Mouse (Mus musculus) midbrain, embryonic 12.5 days (tissue): ENCODE measurements around the gene Mblac2. TPM values are rescaled to one million over a fixed set of nuclear protein-coding genes. Genes with fewer than 3 reads are reported as not detected.

Experiments
- ATAC-seq: fragments of 200-750 bp; cut with Nextera tagmentation; 2 replicates; pipeline ENCODE4 v1.8.0; 2017; ENCODE audit warnings: low read depth, moderate TSS enrichment, moderate library complexity; ENCODE audit not compliant: low FRiP score
- H3K27ac ChIP-seq: fragments of 300-500 bp; sonication (generic); replicated peaks from 2 replicates; pipeline ENCODE4 v1.5.1; 2016; ENCODE audit warnings: mild to moderate bottlenecking
- H3K27me3 ChIP-seq: fragments of 300-500 bp; sonication (generic); 2 replicates; pipeline ENCODE4 v1.6.1; 2016; ENCODE audit warnings: mild to moderate bottlenecking
- H3K36me3 ChIP-seq: fragments of 300-500 bp; sonication (generic); 2 replicates; pipeline ENCODE4 v1.6.1; 2016
- H3K4me1 ChIP-seq: fragments of 300-500 bp; sonication (generic); 2 replicates; pipeline ENCODE4 v1.6.1; 2016
- H3K4me2 ChIP-seq: fragments of 300-500 bp; sonication (generic); replicated peaks from 2 replicates; pipeline ENCODE4 v1.6.1; 2016; ENCODE audit warnings: mild to moderate bottlenecking, moderate library complexity
- H3K4me3 ChIP-seq: fragments of 300-500 bp; sonication (generic); 2 replicates; pipeline ENCODE4 v1.5.1; 2016; ENCODE audit warnings: mild to moderate bottlenecking
- H3K9ac ChIP-seq: fragments of 300-500 bp; sonication (generic); replicated peaks from 2 replicates; pipeline ENCODE4 v1.6.1; 2016; ENCODE audit warnings: mild to moderate bottlenecking, moderate library complexity
- H3K9me3 ChIP-seq: fragments of 300-500 bp; sonication (generic); 2 replicates; pipeline ENCODE4 v1.6.1; 2016; ENCODE audit warnings: mild to moderate bottlenecking
- WGBS: fragments of 180-500 bp; shearing (Covaris S2); methylation state at CpG from one replicate; pipeline ENCODE4 v1.1.7; 2016; 5-methylcytosine and 5-hydroxymethylcytosine counted together
- polyA plus RNA-seq: library from polyadenylated mRNA; unstranded; fragments of >200 nt; fragmentation: Nextera tagmentation; extraction: Ambion mirVana; gene quantifications from 2 replicates; pipeline ENCODE4 v1.2.1, GENCODE M21; 2016

Gene Mblac2
- polyA plus RNA-seq, 1 experiment from 2014 or later, result 7.5 TPM

- Histone ChIP-seq H3K27ac (peak overlapping the region; percentile 98), H3K4me1 (peaks cover 24% of the 10 kb centered on the region), H3K9me3 (no peaks in the 10 kb centered on the region), H3K27me3 (no peaks in the 10 kb centered on the region), H3K36me3 (peaks cover 13% of the 10 kb centered on the region), H3K9ac (peak overlapping the region; percentile 83), H3K4me2 (peak overlapping the region; percentile 66), H3K4me3 (peak overlapping the region; percentile 71)
- under 1% methylated on average over 57 of the region's 62 CpGs for WGBS
- ATAC-seq, result peak; percentile 98
Measured at GRCm38 (mm10) chr13:81783405-81784342, 72.5 kb downstream of the Mblac2 start.

- Histone ChIP-seq H3K4me2 (peak overlapping the region; percentile 21; the same call in 1 of the 2 replicates), H3K36me3 (peaks cover 29% of the 10 kb centered on the region), H3K9ac (no peak overlapping the region), H3K4me1 (peaks cover 24% of the 10 kb centered on the region), H3K9me3 (no peaks in the 10 kb centered on the region), H3K27ac (0 out of 2 replicates have a peak overlapping the region, but pooled peaks have one; percentile 35), H3K27me3 (no peaks in the 10 kb centered on the region), H3K4me3 (no peak overlapping the region)
- 72% methylated on average over 11 of the region's 11 CpGs for WGBS
- ATAC-seq, result no peak
Measured at GRCm38 (mm10) chr13:81785766-81786480, 74.8 kb downstream of the Mblac2 start.

DNA sequence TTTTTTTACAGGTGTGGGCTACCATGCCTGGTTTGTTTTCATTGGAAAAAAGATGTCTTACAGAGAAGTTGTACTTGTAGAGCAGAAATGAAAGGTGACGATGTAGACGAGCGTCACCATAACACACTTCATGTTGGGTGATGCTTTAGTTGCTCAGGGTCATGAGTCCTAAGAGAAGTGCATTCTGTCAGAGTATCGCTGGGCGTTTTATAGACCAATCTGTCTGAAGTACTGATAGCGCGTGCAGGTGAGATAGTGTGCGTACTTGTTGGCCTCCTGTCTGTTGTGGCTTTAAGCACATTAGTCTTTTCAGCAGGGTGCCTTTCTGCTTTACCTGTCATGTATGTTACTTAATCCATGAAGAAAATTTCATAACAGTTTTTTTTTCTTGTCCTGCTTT is 79.0 kb downstream of the Mblac2 start:
- Histone ChIP-seq H3K4me3 (no peak overlapping the region), H3K9ac (no peak overlapping the region), H3K9me3 (no peaks in the 10 kb centered on the region), H3K4me1 (peaks cover 8% of the 10 kb centered on the region), H3K27me3 (no peaks in the 10 kb centered on the region), H3K36me3 (peaks cover 33% of the 10 kb centered on the region), H3K27ac (no peak overlapping the region), H3K4me2 (no peak overlapping the region)
- ATAC-seq, result no peak
- 97% methylated on average over 8 of the region's 8 CpGs for WGBS

GRCm38 (mm10) chr13:81791861-81792260 is 80.7 kb downstream of the Mblac2 start:
- Histone ChIP-seq H3K36me3 (peaks cover 33% of the 10 kb centered on the region), H3K27me3 (no peaks in the 10 kb centered on the region), H3K4me1 (no peaks in the 10 kb centered on the region), H3K4me3 (no peak overlapping the region), H3K9ac (no peak overlapping the region), H3K9me3 (no peaks in the 10 kb centered on the region), H3K27ac (no peak overlapping the region), H3K4me2 (no peak overlapping the region)
- WGBS, result 92% methylated on average over 8 of the region's 8 CpGs
- no peak for ATAC-seq

DNA sequence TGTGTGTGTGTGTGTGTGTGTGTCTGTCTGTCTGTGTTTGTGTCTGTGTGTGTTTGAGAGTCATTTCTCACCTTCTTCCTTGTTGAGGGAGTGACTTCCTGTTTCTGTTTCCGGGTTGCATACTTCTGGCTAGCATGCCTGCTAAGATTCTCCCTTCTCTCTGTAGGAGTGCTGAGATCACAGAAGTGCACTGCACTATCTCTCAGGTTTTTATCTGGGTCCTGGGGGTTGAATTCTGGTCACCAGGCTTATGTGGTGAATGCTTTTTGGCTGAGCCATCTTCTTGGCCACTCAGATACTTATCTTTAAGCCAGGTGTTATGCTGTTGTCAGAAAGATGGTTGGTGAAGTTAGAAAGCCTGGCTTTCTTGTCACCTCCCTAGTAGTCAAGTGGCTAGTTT is 82.7 kb downstream of the Mblac2 start:
- H3K4me1 ChIP-seq, result no peaks in the 10 kb centered on the region
- no peak overlapping the region for H3K9ac ChIP-seq
- no peaks in the 10 kb centered on the region for H3K27me3 ChIP-seq
- H3K4me3 ChIP-seq, result no peak overlapping the region
- WGBS, result 67% methylated on average over 1 of the region's 1 CpGs
- H3K36me3 ChIP-seq, result peaks cover 18% of the 10 kb centered on the region; the same call in 1 of the 2 replicates
- no peak for ATAC-seq
- H3K4me2 ChIP-seq, result no peak overlapping the region
- H3K27ac ChIP-seq, result no peak overlapping the region
- H3K9me3 ChIP-seq, result no peaks in the 10 kb centered on the region

GRCm38 (mm10) chr13:81801121-81801520 is 90.0 kb downstream of the Mblac2 start:
- WGBS, result 56% methylated on average over 3 of the region's 3 CpGs
- no peak for ATAC-seq
- no peak overlapping the region for H3K27ac ChIP-seq
- H3K4me3 ChIP-seq, result no peak overlapping the region
- no peaks in the 10 kb centered on the region for H3K27me3 ChIP-seq
- no peaks in the 10 kb centered on the region for H3K9me3 ChIP-seq
- no peaks in the 10 kb centered on the region for H3K36me3 ChIP-seq
- H3K9ac ChIP-seq, result no peak overlapping the region
- no peaks in the 10 kb centered on the region for H3K4me1 ChIP-seq
- no peak overlapping the region for H3K4me2 ChIP-seq

Other genes with a start within 250 kb of the Mblac2 start
- 38.5 and 50.2 TPM in 2 replicates for gene Adgrv1, start 78.2 kb upstream of the Mblac2 start, polyA plus RNA-seq
- gene Lysmd3, start 53.7 kb upstream of the Mblac2 start, polyA plus RNA-seq, result 25.9 and 27.6 TPM in 2 replicates
- 8.8 and 10.5 TPM in 2 replicates for gene Polr3g, start 328 bp upstream of the Mblac2 start, polyA plus RNA-seq
- gene Cetn3, start 71.7 kb downstream of the Mblac2 start, polyA plus RNA-seq, result 236 and 245 TPM in 2 replicates